Mouse (Mus musculus): Measurements from ENCODE around the gene Neu2.
"Not testable (repeated sequence)": the region's sequence is repeated elsewhere in the genome, so short reads cannot be mapped to it uniquely, and the experiment has no call there.

The Neu2 gene

GRCm38 (mm10) chr1:87509561-87510165 lies at the start of gene Neu2:
Neu2 (plus strand) TSS chr1:87509889.
- DNase-seq (ENCODE audit: low read depth, low spot score), result no peak

DNA sequence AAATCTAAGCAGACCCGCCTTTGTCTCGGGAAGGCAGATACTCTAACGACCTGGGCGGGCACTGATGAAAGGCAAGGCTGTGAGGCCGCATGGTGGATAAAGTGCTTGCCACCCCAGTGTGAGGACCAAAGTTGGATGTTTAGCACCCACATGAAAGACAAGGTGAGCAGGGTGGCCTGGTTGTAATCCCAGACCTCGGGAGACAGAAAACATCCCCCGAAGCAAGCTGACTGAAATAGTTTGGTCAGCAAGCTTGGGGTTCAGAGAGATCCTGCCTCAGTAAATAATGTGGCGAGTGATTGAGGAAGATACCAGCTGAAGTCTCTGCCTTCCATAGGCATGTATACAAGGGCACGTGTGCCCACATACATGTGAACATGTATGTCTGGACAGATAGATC lies 42.2 kb upstream of the Neu2 start:
- DNase-seq (ENCODE audit: low read depth, low spot score), result no peak

DNA sequence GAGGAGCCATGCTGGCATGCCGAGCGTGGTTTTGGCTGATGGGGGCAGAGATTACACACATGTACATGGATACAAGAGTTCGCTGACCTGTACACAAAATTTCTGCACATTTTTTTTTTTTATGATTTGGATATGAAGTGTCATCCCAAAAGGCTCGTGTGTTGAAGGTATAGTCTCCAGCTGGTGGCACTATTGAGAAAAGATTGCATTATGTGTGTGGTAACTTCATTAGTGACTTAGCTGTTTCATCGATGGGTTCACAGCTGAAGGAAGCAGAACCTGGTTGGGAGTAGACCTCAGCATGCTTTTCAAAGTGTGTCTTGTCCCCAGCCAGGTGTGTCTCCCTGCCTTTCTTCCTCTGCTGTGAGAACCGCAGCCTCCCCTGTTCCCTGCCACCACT lies 41.4 kb upstream of the Neu2 start:
- DNase-seq (ENCODE audit: low read depth, low spot score), result no peak

- DNase-seq (ENCODE audit: low read depth, low spot score), result not testable (repeated sequence)
Observed at GRCm38 (mm10) chr1:87469971-87470370, 39.7 kb upstream of the Neu2 start, which contains the start of gene Snorc. Snorc (plus strand) TSS chr1:87470271.

- DNase-seq (ENCODE audit: low read depth, low spot score), result no peak
Observed at GRCm38 (mm10) chr1:87471914-87472313, 37.8 kb upstream of the Neu2 start.

- no peak for DNase-seq (ENCODE audit: low read depth, low spot score)
Observed at GRCm38 (mm10) chr1:87472576-87472975, 37.1 kb upstream of the Neu2 start.

DNA sequence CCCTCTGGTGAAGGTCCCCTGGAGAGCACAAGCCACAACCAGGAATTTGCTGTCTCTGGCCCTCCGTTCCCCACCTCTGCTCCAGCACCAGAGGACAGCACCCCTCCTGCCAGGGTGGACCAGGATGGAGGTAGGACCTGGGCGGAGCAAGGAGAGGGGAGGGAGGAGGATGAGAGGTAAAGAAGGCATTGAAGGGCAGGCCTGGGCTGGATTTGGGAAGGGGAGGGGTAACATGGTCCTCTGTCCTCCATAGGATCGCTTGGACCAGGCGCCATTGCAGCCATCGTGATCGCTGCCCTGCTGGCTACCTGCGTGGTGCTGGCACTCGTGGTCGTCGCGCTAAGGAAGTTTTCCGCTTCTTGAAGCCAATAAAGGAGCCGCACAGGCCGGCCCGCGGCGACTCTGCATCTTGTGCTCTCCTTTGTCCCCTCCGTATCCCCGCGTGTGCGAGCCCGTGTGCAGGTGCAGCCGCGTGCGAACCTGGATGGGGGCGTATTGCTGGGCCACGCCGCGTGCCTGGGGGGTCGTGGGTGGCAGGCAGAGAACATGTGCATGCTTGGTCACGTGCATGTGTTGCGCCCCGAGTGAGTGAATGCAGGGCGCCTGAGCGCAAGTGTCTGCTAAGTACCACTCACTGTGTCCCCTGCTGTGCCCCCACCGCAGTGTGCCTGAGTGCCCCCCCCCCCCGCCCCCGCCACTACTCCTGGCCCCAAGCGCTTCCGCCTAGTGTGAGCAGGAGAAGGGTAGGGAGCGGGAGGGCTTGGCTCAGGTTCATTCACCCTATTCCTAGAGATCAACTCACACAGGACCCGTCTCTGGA lies 34.4 kb upstream of the Neu2 start:
- no peak for DNase-seq (ENCODE audit: low read depth, low spot score)

DNA sequence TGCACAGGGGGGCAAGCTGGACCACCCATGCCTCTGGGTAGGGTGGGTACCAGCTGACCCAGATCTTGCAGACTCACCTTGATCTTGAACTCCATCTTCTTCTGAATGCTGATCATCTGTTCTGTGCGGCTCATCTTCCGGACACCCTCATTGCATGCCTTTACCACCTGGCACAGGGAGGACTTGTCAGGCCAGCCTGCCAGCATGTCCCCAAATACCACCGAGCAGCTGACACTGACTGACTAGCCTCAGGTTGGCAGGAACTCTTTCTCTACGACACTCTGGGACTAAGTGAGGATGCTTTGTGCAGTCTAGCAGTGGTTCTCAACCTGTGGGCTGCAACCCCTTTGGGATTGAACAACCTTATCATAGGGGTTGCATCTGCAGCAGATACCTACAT lies 27.1 kb upstream of the Neu2 start:
- DNase-seq (ENCODE audit: low read depth, low spot score), result no peak

- no peak for DNase-seq (ENCODE audit: low read depth, low spot score)
Observed at GRCm38 (mm10) chr1:87486386-87486785, 23.3 kb upstream of the Neu2 start.

DNA sequence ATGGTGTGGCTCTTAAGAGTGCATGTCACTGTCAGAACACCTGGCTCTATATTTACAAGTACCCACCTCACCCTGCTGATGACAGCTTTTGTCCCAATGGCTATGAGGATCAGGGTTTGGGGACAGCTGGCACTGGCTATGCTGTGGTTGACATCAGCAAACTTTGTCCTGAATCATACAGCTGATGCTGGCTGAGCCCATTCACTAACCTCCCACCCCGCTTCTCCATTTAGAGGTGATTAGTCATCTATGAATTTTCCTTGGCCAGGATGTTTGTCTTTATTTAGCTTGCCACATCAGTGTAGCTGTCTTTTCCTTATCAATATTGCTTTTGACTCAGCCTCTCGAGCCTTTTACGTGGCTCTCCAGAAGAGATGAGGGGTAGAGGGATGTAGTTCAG lies 17.4 kb upstream of the Neu2 start:
- DNase-seq (ENCODE audit: low read depth, low spot score), result no peak

DNA sequence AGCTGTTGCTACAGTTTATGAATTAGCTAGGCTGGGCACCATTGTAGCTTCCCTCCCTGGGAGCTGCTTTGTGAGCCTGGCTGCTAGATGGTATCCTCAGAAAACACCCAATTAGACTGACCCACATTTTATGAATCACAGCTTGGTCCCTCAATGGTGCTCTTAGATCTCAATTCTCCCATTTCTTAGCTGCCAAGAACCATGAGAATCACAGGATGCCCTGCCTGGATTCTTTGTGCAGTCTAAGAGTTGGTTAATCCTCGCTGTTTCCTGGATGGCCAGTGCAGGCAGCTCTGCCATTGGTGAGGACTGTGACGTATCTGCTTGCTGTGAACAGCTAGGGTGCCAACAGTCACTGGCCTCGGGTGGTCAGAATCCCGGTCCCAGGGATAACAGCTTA lies 16.1 kb upstream of the Neu2 start:
- no peak for DNase-seq (ENCODE audit: low read depth, low spot score)

GRCm38 (mm10) chr1:87505524-87505923 lies 4.2 kb upstream of the Neu2 start:
- no peak for DNase-seq (ENCODE audit: low read depth, low spot score)

DNA sequence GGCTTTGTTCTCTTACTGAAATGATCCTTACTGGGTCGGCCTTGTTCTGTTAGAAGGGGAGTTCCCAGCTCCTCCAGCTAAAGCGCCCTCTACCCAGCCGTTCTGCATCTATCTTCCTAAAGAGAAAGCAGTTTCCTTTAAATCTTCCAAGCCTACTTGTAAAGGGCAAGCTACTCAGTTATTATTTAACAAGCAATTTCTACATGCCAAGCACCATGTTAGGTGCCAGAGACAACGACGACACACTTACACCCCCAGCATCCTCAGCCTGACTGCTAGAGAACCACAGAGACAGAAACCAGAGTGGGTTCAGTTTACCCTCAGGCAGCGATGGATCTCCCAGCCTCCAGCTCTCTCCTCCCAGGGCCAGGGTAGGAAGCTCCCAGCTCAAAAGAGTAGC lies 1.8 kb upstream of the Neu2 start:
- no peak for DNase-seq (ENCODE audit: low read depth, low spot score)

DNA sequence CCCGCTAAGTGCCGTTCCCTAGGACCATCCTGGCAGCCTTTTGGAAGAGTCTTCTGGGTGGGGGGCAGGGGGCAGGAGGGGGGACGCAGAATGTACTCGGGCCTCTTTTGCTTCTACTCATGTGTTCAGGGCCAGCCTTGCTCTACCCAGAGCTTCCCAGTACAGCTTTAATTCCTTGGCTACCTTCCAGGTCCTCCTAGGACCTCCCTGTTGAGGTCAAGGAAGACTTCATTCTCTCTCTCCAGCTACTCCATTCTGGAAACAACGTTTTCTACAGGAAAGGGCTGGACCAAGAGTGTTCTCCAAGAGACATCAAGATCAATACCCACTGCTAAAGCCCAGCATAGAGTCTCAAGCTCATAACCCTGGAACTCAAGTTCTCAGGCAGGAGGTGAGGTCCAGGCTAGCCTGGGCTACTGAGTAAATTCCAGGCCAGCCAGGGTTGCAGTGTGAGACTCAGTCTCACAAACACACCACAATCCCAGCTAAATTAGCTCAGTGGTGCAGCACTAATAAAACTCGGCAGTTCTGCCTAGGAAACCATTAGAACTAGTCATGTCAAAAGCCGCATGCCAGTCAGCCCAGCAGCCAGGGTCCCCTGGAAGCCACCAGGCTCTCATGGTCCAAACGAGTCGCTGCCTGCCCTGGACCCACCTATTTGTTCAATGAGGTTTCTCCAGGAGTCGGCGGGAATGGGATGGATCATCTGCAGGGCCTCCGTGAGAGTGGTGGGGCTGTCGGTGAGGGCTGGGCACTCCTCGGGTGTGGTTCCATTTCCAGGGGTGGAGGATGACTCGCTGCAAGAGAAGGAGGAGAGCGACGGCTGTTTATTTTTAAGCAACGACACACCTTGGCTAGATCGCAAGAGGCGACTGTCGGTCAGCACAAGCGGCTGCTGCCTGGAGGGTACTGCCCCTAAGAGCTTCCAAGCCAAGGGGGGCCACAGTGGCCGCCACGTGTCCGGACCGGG lies 813 bp upstream of the Neu2 start:
- DNase-seq (ENCODE audit: low read depth, low spot score), result no peak

- DNase-seq (ENCODE audit: low read depth, low spot score), result peak; percentile 32
Observed at GRCm38 (mm10) chr1:87510166-87510691, 540 bp downstream of the Neu2 start.

DNA sequence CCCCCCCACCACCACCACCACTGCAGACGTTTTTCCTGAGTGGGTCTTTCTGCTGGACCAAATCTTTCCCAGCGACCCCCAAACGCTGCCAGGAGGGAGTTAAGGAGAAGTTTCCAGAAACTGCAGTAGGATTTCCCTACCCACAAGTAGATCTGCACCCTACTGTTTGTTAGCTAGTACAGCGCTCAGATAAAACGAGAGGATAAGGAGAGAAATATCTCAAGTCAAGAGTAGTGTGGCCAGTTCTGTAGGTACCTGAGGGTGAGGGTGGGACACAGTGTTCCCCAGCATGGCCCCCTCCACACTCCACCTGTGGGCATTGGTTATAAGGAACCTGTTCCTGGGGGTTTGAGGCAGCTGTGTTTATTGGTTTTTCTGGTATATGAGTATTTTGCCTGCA lies 1.2 kb downstream of the Neu2 start:
- DNase-seq (ENCODE audit: low read depth, low spot score), result no peak

GRCm38 (mm10) chr1:87520467-87520866 lies 10.8 kb downstream of the Neu2 start:
- DNase-seq (ENCODE audit: low read depth, low spot score), result no peak

DNA sequence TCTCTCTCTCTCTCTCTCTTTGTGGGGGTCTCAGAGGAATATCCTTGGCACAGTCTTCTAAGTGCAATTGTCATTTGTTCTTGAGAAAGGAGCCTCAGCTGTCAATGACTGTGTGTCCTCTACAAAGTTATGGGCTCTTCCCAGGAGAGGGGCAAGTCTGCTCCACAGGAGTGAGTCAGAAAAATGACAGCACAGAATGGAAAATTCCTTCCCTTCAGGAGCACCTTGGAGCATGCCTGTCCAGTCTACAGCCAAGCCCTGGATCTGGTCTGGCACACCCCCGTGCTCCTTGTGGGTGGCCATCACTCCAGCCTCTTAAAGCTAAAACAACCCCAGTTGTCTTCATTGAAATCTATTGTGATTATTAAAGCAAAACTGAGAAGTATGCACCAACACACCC lies 11.8 kb downstream of the Neu2 start:
- DNase-seq (ENCODE audit: low read depth, low spot score), result no peak

DNA sequence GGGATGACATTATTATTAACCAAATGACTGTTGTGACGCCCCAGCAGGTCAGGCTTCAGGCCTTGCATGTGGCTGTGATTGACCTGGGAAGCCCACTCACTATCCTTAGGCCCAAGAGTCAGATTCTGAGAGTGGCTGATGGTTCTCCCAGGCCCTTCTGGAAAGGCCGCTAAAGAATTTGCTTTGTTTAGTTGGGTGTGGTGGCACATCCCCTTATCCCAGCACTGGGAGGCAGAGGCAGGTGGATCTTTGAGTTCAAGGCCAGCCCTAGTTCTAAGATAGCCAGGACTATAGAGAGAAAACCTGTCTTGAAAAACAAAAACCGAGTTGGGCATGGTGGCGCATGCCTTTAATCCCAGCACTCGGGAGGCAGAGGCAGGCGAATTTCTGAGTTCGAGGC lies 15.4 kb downstream of the Neu2 start:
- DNase-seq (ENCODE audit: low read depth, low spot score), result no peak

- no peak for DNase-seq (ENCODE audit: low read depth, low spot score)
Observed at GRCm38 (mm10) chr1:87527191-87527590, 17.5 kb downstream of the Neu2 start.

GRCm38 (mm10) chr1:87532346-87532745 lies 22.7 kb downstream of the Neu2 start:
- no peak for DNase-seq (ENCODE audit: low read depth, low spot score)

- DNase-seq (ENCODE audit: low read depth, low spot score), result no peak
Observed at GRCm38 (mm10) chr1:87534118-87534517, 24.4 kb downstream of the Neu2 start.
